Mouse (Mus musculus) midbrain, embryonic 15.5 days (tissue): ENCODE results near the gene Sacs. TPM values are rescaled to one million over a fixed set of nuclear protein-coding genes. Genes with fewer than 3 reads are reported as not detected.

ENCODE experiments used
- ATAC-seq: fragments of 200-750 bp; cut with Nextera tagmentation; replicated peaks from 2 replicates; pipeline ENCODE4 v1.8.0; 2017; ENCODE audit warnings: moderate TSS enrichment
- H3K27ac ChIP-seq: fragments of 300-500 bp; sonication (generic); 2 replicates; pipeline ENCODE4 v1.5.1; 2015; ENCODE audit warnings: mild to moderate bottlenecking, inconsistent platforms
- H3K27me3 ChIP-seq: fragments of 300-500 bp; sonication (generic); replicated peaks from 2 replicates; pipeline ENCODE4 v1.6.1; 2015; ENCODE audit warnings: inconsistent platforms
- H3K36me3 ChIP-seq: fragments of 300-500 bp; sonication (generic); replicated peaks from 2 replicates; pipeline ENCODE4 v1.6.1; 2015; ENCODE audit warnings: inconsistent platforms
- H3K4me1 ChIP-seq: fragments of 300-500 bp; sonication (generic); 2 replicates; pipeline ENCODE4 v1.6.1; 2015; ENCODE audit warnings: inconsistent platforms
- H3K4me2 ChIP-seq: fragments of 300-500 bp; sonication (generic); 2 replicates; pipeline ENCODE4 v1.6.1; 2015; ENCODE audit warnings: inconsistent platforms, mild to moderate bottlenecking, moderate library complexity
- H3K4me3 ChIP-seq: fragments of 300-500 bp; sonication (generic); 2 replicates; pipeline ENCODE4 v1.5.1; 2015; ENCODE audit warnings: mild to moderate bottlenecking, inconsistent platforms
- H3K9ac ChIP-seq: fragments of 300-500 bp; sonication (generic); 2 replicates; pipeline ENCODE4 v1.6.1; 2015; ENCODE audit warnings: mild to moderate bottlenecking, inconsistent platforms
- H3K9me3 ChIP-seq: fragments of 300-500 bp; sonication (generic); 2 replicates; pipeline ENCODE4 v1.6.1; 2016; ENCODE audit warnings: inconsistent platforms
- WGBS: fragments of 180-500 bp; shearing (Covaris S2); methylation state at CpG from one replicate; pipeline ENCODE4 v1.1.7; 2015; ENCODE audit warnings: mixed read lengths; 5-methylcytosine and 5-hydroxymethylcytosine counted together
- polyA plus RNA-seq: library from polyadenylated mRNA; unstranded; fragments of >200 nt; fragmentation: Nextera tagmentation; extraction: Ambion mirVana; gene quantifications from 2 replicates; pipeline ENCODE4 v1.2.1, GENCODE M21; 2015

Gene Sacs
- polyA plus RNA-seq, 1 experiment from 2014 or later: 8.4 TPM

- no peak overlapping the region for H3K4me3 ChIP-seq
- ATAC-seq: no peak
- H3K9me3 ChIP-seq: no peaks in the 10 kb centered on the region
- WGBS: 76% methylated on average over 4 of the region's 4 CpGs
- H3K36me3 ChIP-seq: no peaks in the 10 kb centered on the region
- H3K4me1 ChIP-seq: no peaks in the 10 kb centered on the region
- no peak overlapping the region for H3K9ac ChIP-seq
- H3K27ac ChIP-seq: no peak overlapping the region
- H3K27me3 ChIP-seq: no peaks in the 10 kb centered on the region
- no peak overlapping the region for H3K4me2 ChIP-seq
Observed at GRCm38 (mm10) chr14:61223740-61224139, 85.5 kb downstream of the Sacs start.

- no peaks in the 10 kb centered on the region for H3K4me1 ChIP-seq
- H3K4me3 ChIP-seq: no peak overlapping the region
- no peak for ATAC-seq
- H3K4me2 ChIP-seq: no peak overlapping the region
- WGBS: 77% methylated on average over 5 of the region's 5 CpGs
- no peaks in the 10 kb centered on the region for H3K27me3 ChIP-seq
- no peaks in the 10 kb centered on the region for H3K9me3 ChIP-seq
- no peaks in the 10 kb centered on the region for H3K36me3 ChIP-seq
- H3K27ac ChIP-seq: no peak overlapping the region
- H3K9ac ChIP-seq: no peak overlapping the region
Observed at GRCm38 (mm10) chr14:61224387-61225077, 86.3 kb downstream of the Sacs start.

GRCm38 (mm10) chr14:61226151-61226550 is 87.9 kb downstream of the Sacs start:
- ATAC-seq: no peak
- Histone ChIP-seq H3K4me2 (no peak overlapping the region), H3K27me3 (no peaks in the 10 kb centered on the region), H3K9ac (no peak overlapping the region), H3K4me1 (no peaks in the 10 kb centered on the region), H3K4me3 (no peak overlapping the region), H3K9me3 (no peaks in the 10 kb centered on the region), H3K36me3 (no peaks in the 10 kb centered on the region), H3K27ac (no peak overlapping the region)
- 67% methylated on average over 1 of the region's 1 CpGs for WGBS

GRCm38 (mm10) chr14:61229763-61230162 is 91.5 kb downstream of the Sacs start:
- 79% methylated on average over 5 of the region's 5 CpGs for WGBS
- Histone ChIP-seq H3K4me1 (no peaks in the 10 kb centered on the region), H3K9ac (no peak overlapping the region), H3K4me3 (no peak overlapping the region), H3K27me3 (no peaks in the 10 kb centered on the region), H3K4me2 (no peak overlapping the region), H3K36me3 (no peaks in the 10 kb centered on the region), H3K27ac (no peak overlapping the region), H3K9me3 (no peaks in the 10 kb centered on the region)
- no peak for ATAC-seq

GRCm38 (mm10) chr14:61230179-61230578 is 91.9 kb downstream of the Sacs start:
- Histone ChIP-seq H3K27me3 (no peaks in the 10 kb centered on the region), H3K36me3 (no peaks in the 10 kb centered on the region), H3K4me2 (no peak overlapping the region), H3K4me3 (no peak overlapping the region), H3K4me1 (no peaks in the 10 kb centered on the region), H3K27ac (no peak overlapping the region), H3K9me3 (no peaks in the 10 kb centered on the region), H3K9ac (no peak overlapping the region)
- WGBS: 96% methylated on average over 4 of the region's 4 CpGs
- ATAC-seq: no peak

GRCm38 (mm10) chr14:61232016-61232568 is 93.8 kb downstream of the Sacs start:
- Histone ChIP-seq H3K4me3 (no peak overlapping the region), H3K9me3 (no peaks in the 10 kb centered on the region), H3K4me2 (no peak overlapping the region), H3K27ac (no peak overlapping the region), H3K9ac (no peak overlapping the region), H3K27me3 (no peaks in the 10 kb centered on the region), H3K4me1 (0 out of 2 replicates have a peak, but pooled peaks cover under 1% of the 10 kb centered on the region), H3K36me3 (no peaks in the 10 kb centered on the region)
- no peak for ATAC-seq
- 83% methylated on average over 13 of the region's 13 CpGs for WGBS

GRCm38 (mm10) chr14:61235846-61236474 is 97.7 kb downstream of the Sacs start:
- no peak overlapping the region for H3K27ac ChIP-seq
- no peak overlapping the region for H3K4me2 ChIP-seq
- no peak for ATAC-seq
- no peak overlapping the region for H3K4me3 ChIP-seq
- 64% methylated on average over 5 of the region's 5 CpGs for WGBS
- no peak overlapping the region for H3K9ac ChIP-seq
- no peaks in the 10 kb centered on the region for H3K27me3 ChIP-seq
- H3K36me3 ChIP-seq: no peaks in the 10 kb centered on the region
- peaks cover 3% of the 10 kb centered on the region; the same call in 1 of the 2 replicates for H3K4me1 ChIP-seq
- H3K9me3 ChIP-seq: no peaks in the 10 kb centered on the region

GRCm38 (mm10) chr14:61237101-61237654 is 98.9 kb downstream of the Sacs start:
- Histone ChIP-seq H3K36me3 (no peaks in the 10 kb centered on the region), H3K27ac (no peak overlapping the region), H3K4me2 (no peak overlapping the region), H3K4me1 (peaks cover 3% of the 10 kb centered on the region; the same call in 1 of the 2 replicates), H3K9me3 (no peaks in the 10 kb centered on the region), H3K27me3 (no peaks in the 10 kb centered on the region), H3K4me3 (no peak overlapping the region), H3K9ac (no peak overlapping the region)
- no peak for ATAC-seq
- 37% methylated on average over 4 of the region's 4 CpGs for WGBS

- H3K4me1 ChIP-seq: peaks cover 3% of the 10 kb centered on the region; the same call in 1 of the 2 replicates
- no peaks in the 10 kb centered on the region for H3K9me3 ChIP-seq
- no peak overlapping the region for H3K4me2 ChIP-seq
- no peak for ATAC-seq
- no peak overlapping the region for H3K4me3 ChIP-seq
- 74% methylated on average over 9 of the region's 9 CpGs for WGBS
- H3K27me3 ChIP-seq: no peaks in the 10 kb centered on the region
- H3K36me3 ChIP-seq: no peaks in the 10 kb centered on the region
- H3K27ac ChIP-seq: no peak overlapping the region
- no peak overlapping the region for H3K9ac ChIP-seq
Observed at GRCm38 (mm10) chr14:61238751-61239150, 100.5 kb downstream of the Sacs start.

- Histone ChIP-seq H3K4me2 (no peak overlapping the region), H3K9me3 (no peaks in the 10 kb centered on the region), H3K4me1 (no peaks in the 10 kb centered on the region), H3K27ac (no peak overlapping the region), H3K4me3 (no peak overlapping the region), H3K27me3 (no peaks in the 10 kb centered on the region), H3K9ac (no peak overlapping the region), H3K36me3 (no peaks in the 10 kb centered on the region)
- 36% methylated on average over 6 of the region's 6 CpGs for WGBS
- ATAC-seq: no peak
Observed at GRCm38 (mm10) chr14:61242611-61243010, 104.4 kb downstream of the Sacs start.

GRCm38 (mm10) chr14:61246444-61246843 is 108.2 kb downstream of the Sacs start:
- WGBS: 77% methylated on average over 3 of the region's 3 CpGs
- Histone ChIP-seq H3K9ac (no peak overlapping the region), H3K4me3 (no peak overlapping the region), H3K4me2 (no peak overlapping the region), H3K9me3 (no peaks in the 10 kb centered on the region), H3K36me3 (no peaks in the 10 kb centered on the region), H3K4me1 (no peaks in the 10 kb centered on the region), H3K27ac (no peak overlapping the region), H3K27me3 (no peaks in the 10 kb centered on the region)
- no peak for ATAC-seq

GRCm38 (mm10) chr14:61252596-61253388 is 114.5 kb downstream of the Sacs start:
- no peaks in the 10 kb centered on the region for H3K27me3 ChIP-seq
- H3K4me3 ChIP-seq: no peak overlapping the region
- H3K4me1 ChIP-seq: no peaks in the 10 kb centered on the region
- H3K9me3 ChIP-seq: no peaks in the 10 kb centered on the region
- H3K4me2 ChIP-seq: no peak overlapping the region
- no peaks in the 10 kb centered on the region for H3K36me3 ChIP-seq
- no peak overlapping the region for H3K27ac ChIP-seq
- H3K9ac ChIP-seq: no peak overlapping the region
- WGBS: 86% methylated on average over 15 of the region's 15 CpGs
- no peak for ATAC-seq
